In genomic region chr8:104630981-104631663, GRCm38 (mm10) we compare ENCODE assay signal across 8 mouse cellular contexts. TPM values are rescaled to one million over a fixed set of nuclear protein-coding genes. Genes with fewer than 3 reads are reported as not detected.
DNase-seq lines count a peak whose midpoint lies in the region; ATAC-seq lines count a peak whose summit lies in the region.

TSS of gene Rrad (minus strand) at chr8:104631327.

- 0 out of 2 replicates have a peak, but pooled peaks cover 4% of the 10 kb centered on the region for H3K4me1 ChIP-seq in embryonic facial prominence, embryonic 14.5 days (ENCODE audit: control insufficient read depth, insufficient read depth, low read length)
- peaks cover 29% of the 10 kb centered on the region for H3K4me1 ChIP-seq in limb, embryonic 12.5 days (replicated peaks)
- peaks cover 8% of the 10 kb centered on the region for H3K4me1 ChIP-seq in midbrain, embryonic 12.5 days
- peaks cover 14% of the 10 kb centered on the region; the same call in 1 of the 2 replicates for H3K4me1 ChIP-seq in stomach, embryonic 16.5 days (ENCODE audit: control insufficient read depth, insufficient read depth, low read length)

- peak within 1 kb of the TSS; percentile 41 for H3K27ac ChIP-seq in embryonic facial prominence, embryonic 14.5 days (replicated peaks; ENCODE audit: low read depth, low read length)
- peak within 1 kb of the TSS; percentile 85 for H3K27ac ChIP-seq in limb, embryonic 12.5 days
- no peak within 1 kb of the TSS for H3K27ac ChIP-seq in midbrain, embryonic 12.5 days (replicated peaks)
- H3K27ac ChIP-seq in stomach, embryonic 16.5 days (ENCODE audit: low read length), result peak within 1 kb of the TSS; percentile 26

- no peaks in the 10 kb centered on the region for H3K9me3 ChIP-seq in embryonic facial prominence, embryonic 14.5 days (ENCODE audit: control insufficient read depth, low read length)
- no peaks in the 10 kb centered on the region for H3K9me3 ChIP-seq in limb, embryonic 12.5 days
- no peaks in the 10 kb centered on the region for H3K9me3 ChIP-seq in midbrain, embryonic 12.5 days
- no peaks in the 10 kb centered on the region for H3K9me3 ChIP-seq in stomach, embryonic 16.5 days (replicated peaks; ENCODE audit: control insufficient read depth, low read length)

- intact Hi-C loops in heart, postnatal 14 days (cut with DNase I), result no loop called here

- H3K4me3 ChIP-seq in embryonic facial prominence, embryonic 14.5 days (ENCODE audit: low read depth, low read length), result peak within 1 kb of the TSS; percentile 38
- peak within 1 kb of the TSS; percentile 45 for H3K4me3 ChIP-seq in limb, embryonic 12.5 days (replicated peaks)
- H3K4me3 ChIP-seq in midbrain, embryonic 12.5 days, result peak within 1 kb of the TSS; percentile 45
- peak within 1 kb of the TSS; percentile 47 for H3K4me3 ChIP-seq in stomach, embryonic 16.5 days (replicated peaks; ENCODE audit: low read length)

- ATAC-seq in embryonic facial prominence, embryonic 14.5 days (ENCODE audit: low read depth), result peak; percentile 82
- peak; percentile 66 for ATAC-seq in limb, embryonic 12.5 days (ENCODE audit: insufficient number of reproducible peaks, insufficient read depth, low FRiP score, low TSS enrichment, low read depth)
- peak; percentile 63 for ATAC-seq in midbrain, embryonic 12.5 days (ENCODE audit: low FRiP score, low read depth)
- peak; percentile 77 for ATAC-seq in stomach, embryonic 16.5 days (ENCODE audit: insufficient read depth, low FRiP score)

- H3K9ac ChIP-seq in embryonic facial prominence, embryonic 14.5 days (ENCODE audit: low read depth, low read length), result peak within 1 kb of the TSS; percentile 57
- H3K9ac ChIP-seq in limb, embryonic 12.5 days (replicated peaks), result peak within 1 kb of the TSS; percentile 52
- H3K9ac ChIP-seq in midbrain, embryonic 12.5 days (replicated peaks), result peak within 1 kb of the TSS; percentile 61
- peak within 1 kb of the TSS; percentile 61 for H3K9ac ChIP-seq in stomach, embryonic 16.5 days (ENCODE audit: low read length)

- WGBS in embryonic facial prominence, embryonic 14.5 days, result under 1% methylated on average over 21 of the region's 28 CpGs
- 0% methylated on average over 28 of the region's 28 CpGs for WGBS in limb, embryonic 12.5 days
- under 1% methylated on average over 20 of the region's 28 CpGs for WGBS in midbrain, embryonic 12.5 days
- under 1% methylated on average over 22 of the region's 28 CpGs for WGBS in stomach, embryonic 16.5 days

- no peaks in the 10 kb centered on the region for H3K36me3 ChIP-seq in embryonic facial prominence, embryonic 14.5 days (ENCODE audit: control insufficient read depth, insufficient read depth, low read length)
- H3K36me3 ChIP-seq in limb, embryonic 12.5 days, result peaks cover 16% of the 10 kb centered on the region
- 0 out of 2 replicates have a peak, but pooled peaks cover 5% of the 10 kb centered on the region for H3K36me3 ChIP-seq in midbrain, embryonic 12.5 days
- 0 out of 2 replicates have a peak, but pooled peaks cover 5% of the 10 kb centered on the region for H3K36me3 ChIP-seq in stomach, embryonic 16.5 days (ENCODE audit: control insufficient read depth, insufficient read depth, low read length)

- peaks cover 13% of the 10 kb centered on the region for H3K27me3 ChIP-seq in embryonic facial prominence, embryonic 14.5 days (replicated peaks; ENCODE audit: control insufficient read depth, insufficient read depth, low read length)
- peaks cover 27% of the 10 kb centered on the region for H3K27me3 ChIP-seq in limb, embryonic 12.5 days
- peaks cover 34% of the 10 kb centered on the region for H3K27me3 ChIP-seq in midbrain, embryonic 12.5 days
- peaks cover 8% of the 10 kb centered on the region; the same call in 1 of the 2 replicates for H3K27me3 ChIP-seq in stomach, embryonic 16.5 days (ENCODE audit: control insufficient read depth, insufficient read depth, low read length)

- DNase-seq in ovary, postnatal 36 days (ENCODE audit: low spot score), result peak; percentile 42
- no peak for DNase-seq in ovary, postnatal 10 days (ENCODE audit: low spot score)
- DNase-seq in embryonic facial prominence, embryonic 14.5 days (ENCODE audit: low spot score), result peak; percentile 80
- DNase-seq in heart, postnatal 14 days, result peak; percentile 74 to 76
- no peak for DNase-seq in cerebellum, adult 9-11 months

- peak within 1 kb of the TSS; percentile 66 for H3K4me2 ChIP-seq in embryonic facial prominence, embryonic 14.5 days (ENCODE audit: low read depth, low read length)
- peak within 1 kb of the TSS; percentile 76 for H3K4me2 ChIP-seq in limb, embryonic 12.5 days
- peak within 1 kb of the TSS; percentile 61 for H3K4me2 ChIP-seq in midbrain, embryonic 12.5 days (replicated peaks)
- peak within 1 kb of the TSS; percentile 62 for H3K4me2 ChIP-seq in stomach, embryonic 16.5 days (ENCODE audit: low read depth, low read length)

RNA-seq across cellular contexts. Expression of gene Rrad, which starts in this region (rescaled TPM):
- polyA plus RNA-seq in embryonic facial prominence, embryonic 14.5 days (2014; fragmentation: Nextera tagmentation; extraction: Ambion mirVana), result 40.5 and 54.7 TPM in 2 replicates
- 100 to 1,000 TPM; 198 to 203 TPM for total RNA-seq in heart, postnatal 14 days (2021)
- 10.4 and 11.2 TPM in 2 replicates for polyA plus RNA-seq in limb, embryonic 12.5 days (2016; fragmentation: Nextera tagmentation; extraction: Ambion mirVana)
- 1.9 and 2.8 TPM in 2 replicates for polyA plus RNA-seq in midbrain, embryonic 12.5 days (2016; fragmentation: Nextera tagmentation; extraction: Ambion mirVana)
- 9.2 and 14.4 TPM in 2 replicates for polyA plus RNA-seq in stomach, embryonic 16.5 days (2015; fragmentation: Nextera tagmentation; extraction: Ambion mirVana)

Comparison
In these comparisons a context has a peak if more than half of its experiments do, and no peak if none do; other contexts are left out.
1. DNase-seq: peak in ovary, postnatal 36 days (single experiment), embryonic facial prominence, embryonic 14.5 days (single experiment) and heart, postnatal 14 days (2 of 2); none in ovary, postnatal 10 days (single experiment) and cerebellum, adult 9-11 months (single experiment).
2. Peak in every context shown above with its lines, with median percentiles within 50 percentile points of each other: ATAC-seq, H3K4me2 ChIP-seq, H3K4me3 ChIP-seq and H3K9ac ChIP-seq.